Mouse (Mus musculus): ENCODE data around the gene Znfx1.

The Znfx1 gene

GRCm38 (mm10) chr2:166995796-166996532 lies 66.9 kb downstream of the Znfx1 start, which contains the start of gene Stau1:
Gene Stau1 (minus strand): TSS chr2:166996299.
- peak; percentile 99 for DNase-seq (ENCODE audit: low spot score)

DNA sequence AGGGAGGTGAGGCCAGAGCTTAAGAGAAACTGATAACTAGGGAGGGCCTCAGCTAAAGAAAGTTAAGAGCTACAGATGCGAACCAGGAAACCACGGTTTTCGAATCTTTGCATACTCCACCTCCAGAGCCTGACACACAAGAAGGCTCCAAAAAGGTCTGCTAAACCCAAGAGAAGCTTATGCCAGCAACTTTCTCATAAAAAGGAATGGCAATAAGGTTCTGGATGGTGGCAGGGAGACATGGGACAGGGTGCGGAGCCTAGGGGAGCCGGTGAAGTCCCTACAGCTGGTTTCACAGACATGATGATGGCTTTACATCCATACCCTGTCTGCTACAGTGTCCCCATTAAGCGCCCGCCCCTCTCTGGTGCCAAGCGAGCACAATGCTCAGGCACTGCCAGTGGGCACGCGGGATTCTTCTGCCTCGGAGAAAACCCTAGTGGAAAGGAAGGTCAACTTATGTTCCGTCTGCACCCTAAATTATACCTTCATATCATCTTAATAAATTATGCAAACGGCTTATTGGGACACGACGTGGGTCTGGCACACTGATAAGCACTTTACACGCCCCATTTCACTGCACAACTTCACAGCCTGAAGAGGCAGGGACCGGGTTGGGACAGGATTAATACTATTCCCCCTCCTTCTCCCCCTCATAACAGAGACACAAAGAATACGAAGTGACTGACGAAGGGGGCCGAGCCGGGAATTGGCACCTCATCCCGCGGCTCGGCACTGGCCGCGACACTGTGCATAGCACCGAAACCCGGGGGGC lies 67.6 kb downstream of the Znfx1 start:
- peak; percentile 30 for DNase-seq (ENCODE audit: low spot score)

DNA sequence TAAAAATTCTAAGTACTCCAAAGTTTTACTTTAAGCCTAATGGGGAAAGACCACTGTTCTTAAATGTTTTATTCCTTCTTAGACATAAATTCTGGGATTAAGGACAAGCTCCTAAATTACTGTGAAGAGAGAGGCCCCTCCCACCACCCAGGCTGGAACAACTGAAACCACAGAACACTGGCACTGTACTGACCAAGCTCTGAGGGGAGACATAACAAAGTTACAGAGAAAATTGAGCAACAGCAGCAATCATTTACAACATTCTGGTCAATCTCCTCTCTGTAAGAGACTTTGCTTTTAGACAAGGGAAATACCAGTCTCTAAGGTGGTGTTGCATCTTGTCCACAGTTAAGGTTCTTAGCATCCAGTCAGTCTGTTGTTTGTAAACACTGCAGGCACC lies 70.9 kb downstream of the Znfx1 start:
- no peak for DNase-seq (ENCODE audit: low spot score)

DNA sequence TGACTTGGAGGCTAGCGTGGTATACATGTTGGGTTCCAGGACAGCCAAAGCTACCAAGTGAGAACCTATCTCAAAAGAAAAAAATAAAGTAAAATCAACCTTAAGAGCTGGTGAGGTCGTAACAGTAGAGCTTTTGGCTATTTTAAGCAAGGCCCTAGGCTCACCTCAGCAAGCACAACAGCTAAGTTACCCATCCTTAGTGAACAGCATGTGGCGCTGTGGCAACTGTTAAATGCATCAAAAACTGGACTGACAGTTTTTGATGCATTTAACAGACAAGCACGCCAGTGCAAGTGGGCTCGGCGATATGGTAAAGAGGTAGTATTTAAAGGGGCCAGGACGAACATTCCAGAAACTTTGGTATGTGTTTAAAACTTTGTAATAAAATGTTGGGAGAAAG lies 72.0 kb downstream of the Znfx1 start:
- no peak for DNase-seq (ENCODE audit: low spot score)

Measured in embryo, embryonic 10.5 days (tissue).